Mouse (Mus musculus): ENCODE measurements around the gene Sult2b1. TPM values are rescaled to one million over a fixed set of nuclear protein-coding genes. Genes with fewer than 3 reads are reported as not detected.

Gene Sult2b1
- polyA plus RNA-seq, 1 experiment from 2014 or later, result 0.07 TPM

DNA sequence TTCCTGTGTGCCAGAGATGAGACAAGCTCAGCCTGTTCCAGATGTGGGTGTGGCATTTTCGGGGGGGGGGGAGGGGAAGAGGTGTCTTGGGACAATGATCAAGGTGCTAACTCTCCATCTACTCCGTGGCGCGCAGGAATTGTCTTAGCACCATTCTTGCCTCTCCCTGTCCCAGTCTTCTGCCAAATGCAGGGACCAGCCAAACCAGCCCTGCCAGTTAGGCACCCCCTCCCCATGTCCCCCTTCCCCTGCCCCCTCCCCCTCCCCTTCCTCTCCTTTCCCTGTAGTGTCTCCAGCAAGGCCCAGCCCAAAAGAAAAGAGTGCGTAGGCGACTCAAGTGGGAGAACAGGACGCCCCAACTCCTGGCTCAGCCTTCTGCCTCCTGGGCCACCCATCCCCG, 17.7 kb downstream of the Sult2b1 start:
- H3K27ac ChIP-seq (replicated peaks), result no peak overlapping the region
- H3K4me2 ChIP-seq, result no peak overlapping the region
- H3K9ac ChIP-seq, result no peak overlapping the region
- no peaks in the 10 kb centered on the region for H3K4me1 ChIP-seq (replicated peaks)
- no peaks in the 10 kb centered on the region for H3K36me3 ChIP-seq (replicated peaks)
- 50% methylated on average over 8 of the region's 8 CpGs for WGBS (ENCODE audit: insufficient replicate concordance)
- ATAC-seq (ENCODE audit: insufficient read depth), result no peak
- H3K27me3 ChIP-seq, result peaks cover 2% of the 10 kb centered on the region; the same call in 1 of the 2 replicates
- H3K9me3 ChIP-seq (replicated peaks), result no peaks in the 10 kb centered on the region
- no peak overlapping the region for H3K4me3 ChIP-seq (replicated peaks)

GRCm38 (mm10) chr7:45765995-45766394, 18.5 kb downstream of the Sult2b1 start:
- WGBS (ENCODE audit: insufficient replicate concordance), result 37% methylated on average over 8 of the region's 8 CpGs
- Histone ChIP-seq H3K4me1 (replicated peaks) (no peaks in the 10 kb centered on the region), H3K9me3 (replicated peaks) (no peaks in the 10 kb centered on the region), H3K4me3 (replicated peaks) (no peak overlapping the region), H3K9ac (no peak overlapping the region), H3K36me3 (replicated peaks) (no peaks in the 10 kb centered on the region), H3K27me3 (peaks cover 2% of the 10 kb centered on the region; the same call in 1 of the 2 replicates), H3K4me2 (no peak overlapping the region), H3K27ac (replicated peaks) (no peak overlapping the region)
- no peak for ATAC-seq (ENCODE audit: insufficient read depth)

DNA sequence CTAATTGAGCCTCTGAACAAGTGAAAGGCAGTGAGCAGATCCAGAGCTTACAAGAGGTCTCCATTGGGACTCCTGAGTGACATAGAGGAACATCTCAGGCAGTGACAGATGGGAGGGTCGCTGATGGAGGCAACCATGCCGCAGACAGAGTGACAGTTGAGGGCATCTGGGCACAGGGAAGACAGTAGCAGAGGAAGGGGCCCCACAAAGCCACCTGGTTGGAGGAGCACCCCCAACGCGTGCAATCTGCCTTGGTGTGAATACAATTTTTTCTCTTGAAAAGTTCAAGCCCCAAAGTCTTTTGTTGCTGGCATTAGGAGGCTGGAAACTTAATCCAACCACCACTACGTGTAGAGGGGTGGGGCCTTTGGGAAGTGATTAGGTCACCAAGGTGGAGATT, 24.3 kb downstream of the Sult2b1 start:
- no peaks in the 10 kb centered on the region for H3K36me3 ChIP-seq (replicated peaks)
- H3K27me3 ChIP-seq, result peaks cover 33% of the 10 kb centered on the region
- H3K4me2 ChIP-seq, result no peak overlapping the region
- no peak overlapping the region for H3K27ac ChIP-seq (replicated peaks)
- no peak overlapping the region for H3K4me3 ChIP-seq (replicated peaks)
- WGBS (ENCODE audit: insufficient replicate concordance), result 32% methylated on average over 5 of the region's 5 CpGs
- H3K9ac ChIP-seq, result no peak overlapping the region
- ATAC-seq (ENCODE audit: insufficient read depth), result no peak
- H3K4me1 ChIP-seq (replicated peaks), result no peaks in the 10 kb centered on the region
- no peaks in the 10 kb centered on the region for H3K9me3 ChIP-seq (replicated peaks)

- H3K27me3 ChIP-seq, result peaks cover 33% of the 10 kb centered on the region
- peak overlapping the region; percentile 49 for H3K4me2 ChIP-seq
- no peak overlapping the region for H3K27ac ChIP-seq (replicated peaks)
- 13% methylated on average over 27 of the region's 27 CpGs for WGBS (ENCODE audit: insufficient replicate concordance)
- no peaks in the 10 kb centered on the region for H3K36me3 ChIP-seq (replicated peaks)
- H3K4me3 ChIP-seq (replicated peaks), result 0 out of 2 replicates have a peak overlapping the region, but pooled peaks have one; percentile 11
- H3K9me3 ChIP-seq (replicated peaks), result no peaks in the 10 kb centered on the region
- no peak overlapping the region for H3K9ac ChIP-seq
- H3K4me1 ChIP-seq (replicated peaks), result no peaks in the 10 kb centered on the region
- peak; percentile 28; the same call in 1 of the 2 replicates for ATAC-seq (ENCODE audit: insufficient read depth)
These were observed 25.1 kb downstream of the Sult2b1 start for GRCm38 (mm10) chr7:45759400-45759799.

DNA sequence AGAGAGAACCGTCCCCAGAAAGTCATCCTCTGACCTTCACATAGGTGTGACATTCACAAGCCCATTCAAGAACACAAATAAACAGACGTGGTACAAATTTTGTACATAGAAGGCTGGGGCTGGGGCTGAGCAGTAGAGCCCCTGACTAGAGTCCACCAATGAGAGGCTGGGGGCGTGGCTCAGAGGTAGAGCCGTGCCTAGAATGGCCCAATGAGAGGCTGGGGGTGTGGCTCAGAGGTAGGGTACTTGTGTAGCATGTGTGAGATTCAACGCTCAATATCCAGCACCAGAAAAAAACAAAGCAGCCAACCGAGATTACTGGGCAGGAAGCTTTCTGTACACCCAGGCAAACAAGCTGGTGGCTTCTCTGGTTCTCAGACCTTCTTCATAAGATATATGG, 28.8 kb downstream of the Sult2b1 start:
- 44% methylated on average over 6 of the region's 6 CpGs for WGBS (ENCODE audit: insufficient replicate concordance)
- ATAC-seq (ENCODE audit: insufficient read depth), result no peak
- H3K9me3 ChIP-seq (replicated peaks), result no peaks in the 10 kb centered on the region
- H3K4me1 ChIP-seq (replicated peaks), result no peaks in the 10 kb centered on the region
- no peak overlapping the region for H3K27ac ChIP-seq (replicated peaks)
- peaks cover 31% of the 10 kb centered on the region for H3K27me3 ChIP-seq
- no peak overlapping the region for H3K4me3 ChIP-seq (replicated peaks)
- no peak overlapping the region for H3K4me2 ChIP-seq
- H3K9ac ChIP-seq, result no peak overlapping the region
- no peaks in the 10 kb centered on the region for H3K36me3 ChIP-seq (replicated peaks)

DNA sequence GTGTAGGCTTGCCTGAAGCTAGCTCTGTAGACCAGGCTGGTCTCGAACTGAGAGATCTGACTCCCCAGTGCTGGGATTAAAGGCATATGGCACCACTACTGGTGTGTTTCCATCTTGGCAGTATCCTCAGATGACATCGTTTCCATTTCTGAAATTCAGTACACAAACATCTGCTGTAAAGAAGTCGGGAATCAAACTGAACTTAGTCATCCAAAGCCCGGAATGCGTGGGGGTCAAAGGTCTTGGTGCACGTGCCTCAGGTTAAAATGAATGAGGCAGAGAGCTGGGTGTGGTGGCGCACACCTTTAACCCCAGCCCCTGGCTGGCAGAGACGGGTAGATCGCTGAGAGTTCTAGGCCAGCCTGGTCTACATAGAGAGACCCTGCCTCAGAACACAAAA, 34.3 kb downstream of the Sult2b1 start:
- Histone ChIP-seq H3K4me2 (no peak overlapping the region), H3K27me3 (no peaks in the 10 kb centered on the region), H3K9me3 (replicated peaks) (no peaks in the 10 kb centered on the region), H3K9ac (no peak overlapping the region), H3K4me1 (replicated peaks) (no peaks in the 10 kb centered on the region), H3K36me3 (replicated peaks) (no peaks in the 10 kb centered on the region), H3K27ac (replicated peaks) (no peak overlapping the region), H3K4me3 (replicated peaks) (no peak overlapping the region)
- no peak for ATAC-seq (ENCODE audit: insufficient read depth)
- WGBS (ENCODE audit: insufficient replicate concordance), result 59% methylated on average over 9 of the region's 9 CpGs

- no peak for ATAC-seq (ENCODE audit: insufficient read depth)
- H3K27ac ChIP-seq (replicated peaks), result no peak overlapping the region
- H3K27me3 ChIP-seq, result no peaks in the 10 kb centered on the region
- no peaks in the 10 kb centered on the region for H3K9me3 ChIP-seq (replicated peaks)
- 31% methylated on average over 9 of the region's 10 CpGs for WGBS (ENCODE audit: insufficient replicate concordance)
- no peak overlapping the region for H3K4me2 ChIP-seq
- no peaks in the 10 kb centered on the region for H3K4me1 ChIP-seq (replicated peaks)
- no peak overlapping the region for H3K9ac ChIP-seq
- H3K36me3 ChIP-seq (replicated peaks), result no peaks in the 10 kb centered on the region
- no peak overlapping the region for H3K4me3 ChIP-seq (replicated peaks)
These were observed 35.1 kb downstream of the Sult2b1 start for GRCm38 (mm10) chr7:45749401-45749800.

GRCm38 (mm10) chr7:45748110-45748509, 36.4 kb downstream of the Sult2b1 start:
- ATAC-seq (ENCODE audit: insufficient read depth), result no peak
- WGBS (ENCODE audit: insufficient replicate concordance), result 46% methylated on average over 7 of the region's 7 CpGs
- no peak overlapping the region for H3K4me2 ChIP-seq
- no peaks in the 10 kb centered on the region for H3K4me1 ChIP-seq (replicated peaks)
- H3K27ac ChIP-seq (replicated peaks), result no peak overlapping the region
- H3K27me3 ChIP-seq, result no peaks in the 10 kb centered on the region
- H3K9me3 ChIP-seq (replicated peaks), result no peaks in the 10 kb centered on the region
- no peak overlapping the region for H3K4me3 ChIP-seq (replicated peaks)
- H3K9ac ChIP-seq, result no peak overlapping the region
- no peaks in the 10 kb centered on the region for H3K36me3 ChIP-seq (replicated peaks)

DNA sequence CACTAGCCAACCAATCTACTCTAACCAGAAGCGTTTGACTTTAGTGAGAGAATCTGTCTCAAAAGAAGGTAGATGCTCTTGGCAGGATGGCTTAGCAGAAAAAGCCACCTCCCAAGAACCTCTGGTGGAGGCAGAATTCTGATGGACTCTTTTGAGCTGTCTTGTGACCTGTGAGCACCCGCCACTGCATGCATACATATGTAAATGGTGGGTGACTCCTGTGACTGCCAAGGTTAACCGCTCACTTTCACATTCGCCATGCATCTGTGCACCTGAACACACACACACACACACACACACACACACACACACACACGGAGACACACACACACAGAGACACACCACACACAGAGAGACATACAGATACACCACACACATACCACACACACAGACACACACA, 37.0 kb downstream of the Sult2b1 start:
- Histone ChIP-seq H3K9me3 (replicated peaks) (no peaks in the 10 kb centered on the region), H3K36me3 (replicated peaks) (no peaks in the 10 kb centered on the region), H3K27ac (replicated peaks) (no peak overlapping the region), H3K4me3 (replicated peaks) (no peak overlapping the region), H3K4me1 (replicated peaks) (0 out of 2 replicates have a peak, but pooled peaks cover 2% of the 10 kb centered on the region), H3K27me3 (no peaks in the 10 kb centered on the region), H3K4me2 (no peak overlapping the region), H3K9ac (no peak overlapping the region)
- no peak for ATAC-seq (ENCODE audit: insufficient read depth)
- 70% methylated on average over 5 of the region's 5 CpGs for WGBS (ENCODE audit: insufficient replicate concordance)

- Histone ChIP-seq H3K4me3 (replicated peaks) (no peak overlapping the region), H3K4me2 (no peak overlapping the region), H3K9me3 (replicated peaks) (no peaks in the 10 kb centered on the region), H3K27me3 (no peaks in the 10 kb centered on the region), H3K36me3 (replicated peaks) (no peaks in the 10 kb centered on the region), H3K9ac (no peak overlapping the region), H3K27ac (replicated peaks) (no peak overlapping the region), H3K4me1 (replicated peaks) (0 out of 2 replicates have a peak, but pooled peaks cover 11% of the 10 kb centered on the region)
- no peak for ATAC-seq (ENCODE audit: insufficient read depth)
- WGBS (ENCODE audit: insufficient replicate concordance), result 57% methylated on average over 6 of the region's 6 CpGs
These were observed 38.0 kb downstream of the Sult2b1 start for GRCm38 (mm10) chr7:45746518-45746917.

- WGBS (ENCODE audit: insufficient replicate concordance), result 40% methylated on average over 2 of the region's 2 CpGs
- Histone ChIP-seq H3K9me3 (replicated peaks) (no peaks in the 10 kb centered on the region), H3K4me2 (no peak overlapping the region), H3K4me3 (replicated peaks) (no peak overlapping the region), H3K27me3 (no peaks in the 10 kb centered on the region), H3K9ac (no peak overlapping the region), H3K27ac (replicated peaks) (no peak overlapping the region), H3K4me1 (replicated peaks) (0 out of 2 replicates have a peak, but pooled peaks cover 12% of the 10 kb centered on the region), H3K36me3 (replicated peaks) (no peaks in the 10 kb centered on the region)
- ATAC-seq (ENCODE audit: insufficient read depth), result no peak
These were observed 40.1 kb downstream of the Sult2b1 start for GRCm38 (mm10) chr7:45744387-45744786.

- Histone ChIP-seq H3K4me2 (peak overlapping the region; percentile 51), H3K9me3 (replicated peaks) (no peaks in the 10 kb centered on the region), H3K27me3 (no peaks in the 10 kb centered on the region), H3K9ac (no peak overlapping the region), H3K4me1 (replicated peaks) (0 out of 2 replicates have a peak, but pooled peaks cover 12% of the 10 kb centered on the region), H3K36me3 (replicated peaks) (no peaks in the 10 kb centered on the region), H3K4me3 (replicated peaks) (peak overlapping the region; percentile 11), H3K27ac (replicated peaks) (no peak overlapping the region)
- no peak for ATAC-seq (ENCODE audit: insufficient read depth)
- 25% methylated on average over 19 of the region's 19 CpGs for WGBS (ENCODE audit: insufficient replicate concordance)
These were observed 42.1 kb downstream of the Sult2b1 start for GRCm38 (mm10) chr7:45742338-45742737.

All from liver, embryonic 15.5 days (tissue).